Mouse (Mus musculus): ENCODE measurements around the gene Rbp1. TPM values are rescaled to one million over a fixed set of nuclear protein-coding genes. Genes with fewer than 3 reads are reported as not detected.
A peak's percentile ranks its signal among the peaks of the same experiment; 100 is the strongest.

Gene Rbp1
- total RNA-seq, 2 experiments from 2014 or later, result not detected

GRCm38 (mm10) chr9:98491071-98491470 is 68.3 kb downstream of the Rbp1 start:
- ATAC-seq (ENCODE audit: poor library complexity, severe bottlenecking), result no peak

- ATAC-seq (ENCODE audit: poor library complexity, severe bottlenecking), result peak; percentile 27; the same call in 1 of the 2 replicates
These were observed 69.5 kb downstream of the Rbp1 start for GRCm38 (mm10) chr9:98492212-98492611.

DNA sequence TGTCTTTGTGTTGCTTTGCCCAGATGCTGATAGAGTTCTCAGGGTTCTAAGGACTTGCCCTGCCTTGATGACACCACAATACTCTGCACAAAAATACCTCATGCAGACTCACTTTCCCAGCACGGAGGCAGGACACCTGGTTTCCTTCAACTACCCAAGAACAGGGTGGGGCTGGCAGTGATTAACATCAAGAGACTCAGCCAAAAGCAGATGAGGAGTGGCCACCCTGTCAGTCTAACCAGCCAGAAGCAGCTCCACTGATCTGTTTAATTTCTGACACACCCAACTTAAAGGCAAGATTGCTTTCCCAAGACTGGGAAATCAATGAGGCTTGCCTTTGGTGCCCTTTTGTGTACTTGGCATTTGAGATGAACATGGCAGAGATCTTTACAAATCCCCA is 70.1 kb downstream of the Rbp1 start:
- no peak for ATAC-seq (ENCODE audit: poor library complexity, severe bottlenecking)

Other genes starting within 250 kb of the Rbp1 start
- gene Nmnat3, start 135.5 kb upstream of the Rbp1 start, total RNA-seq (2015), result 2.7 and 4.4 TPM in 2 replicates
- gene Nmnat3, start 135.5 kb upstream of the Rbp1 start, total RNA-seq (2017), result 3.3 and 3.7 TPM in 2 replicates
- gene Rbp2, start 63.2 kb downstream of the Rbp1 start, total RNA-seq (2015), result not detected in 2 replicates
- gene Rbp2, start 63.2 kb downstream of the Rbp1 start, total RNA-seq (2017), result not detected in 2 replicates
- 130 and 144 TPM in 2 replicates for gene Copb2, start 140.8 kb downstream of the Rbp1 start, total RNA-seq (2015)
- gene Copb2, start 140.8 kb downstream of the Rbp1 start, total RNA-seq (2017), result 141 and 153 TPM in 2 replicates
- gene Mrps22, start 178.7 kb downstream of the Rbp1 start, total RNA-seq (2015), result 15.2 and 18.9 TPM in 2 replicates
- gene Mrps22, start 178.7 kb downstream of the Rbp1 start, total RNA-seq (2017), result 36.5 and 40.4 TPM in 2 replicates

Measured in megakaryocyte, adult 5-6 weeks (primary cell).